Mouse (Mus musculus): ENCODE data around the gene Ranbp3.

DNA sequence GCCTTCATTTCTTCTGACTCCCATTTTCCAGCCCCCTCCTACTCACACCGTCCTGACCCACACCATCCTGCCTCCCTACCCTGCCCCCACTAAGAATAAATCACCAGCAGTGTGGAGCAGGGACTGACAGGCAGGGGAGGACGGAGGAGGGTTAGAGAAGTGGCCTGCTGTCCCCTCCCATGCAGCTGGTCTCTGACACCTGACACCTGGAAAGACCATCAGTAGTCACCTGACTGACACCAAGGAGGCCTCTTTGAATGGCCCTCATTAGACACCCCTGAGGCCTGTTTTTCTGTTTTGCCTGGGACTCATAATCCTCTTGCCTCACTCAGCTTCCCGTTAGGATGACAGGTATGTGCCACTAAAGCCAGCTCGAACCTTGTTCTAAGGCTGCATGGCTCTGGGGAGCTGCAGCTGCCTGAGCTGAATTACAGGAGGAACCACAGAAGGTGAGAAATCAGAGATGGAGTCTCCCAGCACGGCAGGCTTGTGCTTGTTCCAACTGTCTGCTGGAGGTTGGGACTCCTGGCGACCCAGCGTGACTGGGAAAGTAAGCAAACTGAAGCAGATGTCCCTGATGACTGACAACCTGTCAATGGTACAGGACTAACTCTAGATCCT lies 54.0 kb downstream of the Ranbp3 start:
- TF ChIP-seq CTCF (IDR thresholded peaks at IDR 0.05; ENCODE audit: borderline replicate concordance, control insufficient read depth, extremely low read depth, insufficient read depth, low read length, poor library complexity) (no peak), POLR2A (IDR thresholded peaks at IDR 0.05; ENCODE audit: control insufficient read depth, extremely low read depth, insufficient read depth, low read length, poor library complexity) (no peak)
